Mouse (Mus musculus) CH12.LX (cell line): ENCODE measurements around the gene Ssbp4. TPM values are rescaled to one million over a fixed set of nuclear protein-coding genes. Genes with fewer than 3 reads are reported as not detected.

Experiments
- DNase-seq: peaks from one replicate; pipeline ENCODE4 v3.0.0-alpha.2; 2013; ENCODE audit errors: extremely low read depth
- H3K27ac ChIP-seq: 2 replicates; pipeline ENCODE4 v1.5.1; 2012; ENCODE audit warnings: low read depth, mild to moderate bottlenecking, control low read depth, moderate library complexity; ENCODE audit not compliant: insufficient read depth
- H3K27me3 ChIP-seq: replicated peaks from 2 replicates; pipeline ENCODE3; 2012; ENCODE audit warnings: inconsistent platforms
- H3K36me3 ChIP-seq, 2 experiments: replicated peaks in 1 of 2; 2 replicates each; pipeline versions ENCODE3 to v1.6.1; 2012; ENCODE audit warnings: inconsistent platforms in 1 of 2, low read length in 1 of 2, mild to moderate bottlenecking in 1 of 2, mixed read lengths in 1 of 2, moderate library complexity in 1 of 2; ENCODE audit not compliant: control insufficient read depth in 1 of 2, insufficient read depth in 1 of 2
- H3K4me1 ChIP-seq, 2 experiments: 2 replicates each; pipeline ENCODE4 v1.6.1; 2012; ENCODE audit warnings: inconsistent platforms in 1 of 2, moderate library complexity in 1 of 2; ENCODE audit not compliant: insufficient read depth in 2 of 2, control insufficient read depth in 1 of 2
- H3K4me2 ChIP-seq: 2 replicates; pipeline ENCODE4 v1.6.1; 2012; ENCODE audit warnings: low read depth, mild to moderate bottlenecking, control low read depth; ENCODE audit not compliant: poor library complexity, insufficient read depth, severe bottlenecking
- H3K4me3 ChIP-seq, 3 experiments: fragments of 150-350 bp in 1 of 3; sonication (generic) in 1 of 3; replicated peaks in 1 of 3; 2 replicates each; pipeline versions ENCODE3 to v1.5.1; 2011 to 2012; ENCODE audit warnings: low read depth in 2 of 3, low read length in 2 of 3, mild to moderate bottlenecking in 2 of 3, moderate library complexity in 2 of 3, control low read depth in 1 of 3, improper control_type of control experiment in 1 of 3, inconsistent platforms in 1 of 3, mixed read lengths in 1 of 3; ENCODE audit not compliant: poor library complexity in 1 of 3
- H3K79me2 ChIP-seq: replicated peaks from 2 replicates; pipeline ENCODE4 v1.6.1; 2012; ENCODE audit warnings: mild to moderate bottlenecking, moderate library complexity; ENCODE audit not compliant: control insufficient read depth, poor library complexity, insufficient read depth, severe bottlenecking; ENCODE audit errors: extremely low read depth
- H3K9ac ChIP-seq: 2 replicates; pipeline ENCODE4 v1.6.1; 2012; ENCODE audit warnings: low read depth, mild to moderate bottlenecking, control low read depth, moderate library complexity; ENCODE audit not compliant: insufficient read depth
- H3K9me3 ChIP-seq: replicated peaks from 2 replicates; pipeline ENCODE3; 2012; ENCODE audit warnings: low read length, inconsistent platforms, mixed read lengths
- BHLHE40 ChIP-seq: IDR thresholded peaks from 2 replicates; pipeline ENCODE4 v1.6.1; 2011; ENCODE audit warnings: mild to moderate bottlenecking, low read depth, low read length, improper control_type of control experiment
- CTCF ChIP-seq, 2 experiments: IDR thresholded peaks in 1 of 2; conservative IDR thresholded peaks in 1 of 2; 2 replicates each; pipeline ENCODE4 v1.5.1; 2011 to 2012; ENCODE audit warnings: low read depth in 2 of 2, low read length in 2 of 2, improper control_type of control experiment in 1 of 2, inconsistent platforms in 1 of 2, mild to moderate bottlenecking in 1 of 2, moderate library complexity in 1 of 2
- E2F4 ChIP-seq: IDR thresholded peaks from 2 replicates; pipeline ENCODE4 v1.6.1; 2011; ENCODE audit warnings: low read depth, low read length, improper control_type of control experiment; ENCODE audit not compliant: insufficient replicate concordance
- ELF1 ChIP-seq: IDR thresholded peaks from 2 replicates; pipeline ENCODE4 v1.6.1; 2014; ENCODE audit warnings: low read depth, mild to moderate bottlenecking, inconsistent platforms, low read length, improper control_type of control experiment
- GABPA ChIP-seq: IDR thresholded peaks from 2 replicates; pipeline ENCODE4 v1.6.1; 2012; ENCODE audit warnings: low read depth, low read length, improper control_type of control experiment, inconsistent platforms; ENCODE audit not compliant: insufficient replicate concordance
- IRF4 ChIP-seq: IDR thresholded peaks from 2 replicates; pipeline ENCODE4 v1.6.1; 2014; ENCODE audit warnings: low read depth, mild to moderate bottlenecking, inconsistent platforms, low read length, improper control_type of control experiment
- KAT2A ChIP-seq: IDR thresholded peaks from 2 replicates; pipeline ENCODE4 v1.6.1; 2012; ENCODE audit warnings: low read length, improper control_type of control experiment, inconsistent platforms; ENCODE audit not compliant: insufficient replicate concordance
- MAX ChIP-seq: IDR thresholded peaks from 2 replicates; pipeline ENCODE4 v1.6.1; 2011; ENCODE audit warnings: low read length, improper control_type of control experiment
- MEF2A ChIP-seq: IDR thresholded peaks from 2 replicates; pipeline ENCODE4 v1.6.1; 2014; ENCODE audit warnings: low read depth, mild to moderate bottlenecking, inconsistent platforms, low read length, improper control_type of control experiment, borderline replicate concordance
- MYC ChIP-seq: IDR thresholded peaks from 2 replicates; pipeline ENCODE4 v1.6.1; 2011; ENCODE audit warnings: low read depth, mild to moderate bottlenecking, improper control_type of control experiment, low read length
- PAX5 ChIP-seq: IDR thresholded peaks from 2 replicates; pipeline ENCODE4 v1.6.1; 2012; ENCODE audit warnings: low read length, inconsistent platforms, mixed read lengths
- POLR2A ChIP-seq: IDR thresholded peaks from 2 replicates; pipeline ENCODE4 v1.6.1; 2011; ENCODE audit warnings: low read depth, mild to moderate bottlenecking, improper control_type of control experiment, low read length
- POLR2AphosphoS2 ChIP-seq: IDR thresholded peaks from 2 replicates; pipeline ENCODE4 v1.6.1; 2011; ENCODE audit warnings: low read depth, low read length, improper control_type of control experiment
- RAD21 ChIP-seq: IDR thresholded peaks from 2 replicates; pipeline ENCODE4 v1.6.1; 2011; ENCODE audit warnings: low read depth, mild to moderate bottlenecking, low read length, improper control_type of control experiment, moderate library complexity
- SIN3A ChIP-seq: IDR thresholded peaks from 2 replicates; pipeline ENCODE4 v1.6.1; 2012; ENCODE audit warnings: low read length, improper control_type of control experiment, inconsistent platforms
- SMC3 ChIP-seq: IDR thresholded peaks from 2 replicates; pipeline ENCODE4 v1.6.1; 2011; ENCODE audit warnings: low read depth, low read length, improper control_type of control experiment
- UBTF ChIP-seq: IDR thresholded peaks from 2 replicates; pipeline ENCODE4 v1.6.1; 2012; ENCODE audit warnings: low read depth, mild to moderate bottlenecking, inconsistent platforms, low read length, improper control_type of control experiment, moderate library complexity
- USF1 ChIP-seq: IDR thresholded peaks from 2 replicates; pipeline ENCODE4 v1.6.1; 2014; ENCODE audit warnings: low read depth, mild to moderate bottlenecking, inconsistent platforms, low read length, improper control_type of control experiment
- USF2 ChIP-seq: conservative IDR thresholded peaks from 2 replicates; pipeline ENCODE4 v1.6.1; 2011; ENCODE audit warnings: low read depth, low read length, improper control_type of control experiment
- ZC3H11A ChIP-seq: IDR thresholded peaks from 2 replicates; pipeline ENCODE4 v1.6.1; 2012; ENCODE audit warnings: low read depth, mild to moderate bottlenecking, inconsistent platforms, low read length, improper control_type of control experiment
- ZMIZ1 ChIP-seq: IDR thresholded peaks from 2 replicates; pipeline ENCODE4 v1.6.1; 2012; ENCODE audit warnings: low read depth, mild to moderate bottlenecking, inconsistent platforms, low read length, improper control_type of control experiment
- dilution Hi-C: fragments of 300-500 bp; cut with MboI; formaldehyde crosslinking; loops from 2 replicates; pipeline ENCODE4 v1.14.3; 2020; ENCODE audit warnings: low sequenced_read_pairs; ENCODE audit not compliant: extremely low pct_unique_long_range_greater_than_20kb, extremely low pct_ligation_motif_present
- in situ Hi-C: fragments of 300-500 bp; cut with MboI; formaldehyde crosslinking; loops from 3 replicates; pipeline ENCODE4 v1.14.3; 2019; ENCODE audit warnings: low sequenced_read_pairs, low pct_ligation_motif_present, low pct_unique_long_range_greater_than_20kb, mixed read lengths
- polyA plus RNA-seq: library from polyadenylated mRNA; unstranded; fragments of >175 nt; gene quantifications from 2 replicates; pipeline ENCODE4 v1.2.1, GENCODE M21; 2012; ENCODE audit warnings: low read depth; ENCODE audit not compliant: insufficient read length
- total RNA-seq, 2 experiments: library from RNA; depleted of rRNA; stranded (reverse); fragments of 300-350 nt in 1 of 2; fragments of >200 nt in 1 of 2; gene quantifications; 2 replicates each; pipeline ENCODE4 v1.2.3; 2012 to 2014

Ssbp4 gene
- total and polyA plus RNA-seq, 3 experiments: 41.3 to 128 (median 77.3) TPM

DNA sequence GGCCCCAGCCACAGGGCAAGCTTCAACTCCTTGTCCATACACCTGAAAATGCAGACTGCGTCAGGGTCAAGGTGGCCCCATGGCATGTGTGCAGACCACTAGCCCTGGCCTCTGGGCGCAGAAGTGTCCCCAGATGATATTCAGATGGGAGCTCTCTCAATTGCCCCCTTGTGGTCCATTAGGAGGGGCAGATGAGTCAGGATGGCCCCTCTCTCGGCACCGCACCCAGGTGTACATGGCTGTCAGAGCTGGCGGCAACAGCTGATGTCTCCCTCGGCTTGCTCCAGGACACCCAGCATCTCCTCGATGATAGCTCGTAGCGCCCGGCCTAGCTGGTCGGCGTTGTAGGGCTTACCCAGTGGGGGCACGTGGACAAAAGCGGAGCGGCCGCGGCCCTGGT, 41.7 kb upstream of the Ssbp4 start:
- Histone ChIP-seq H3K79me2 (no peaks in the 10 kb centered on the region), H3K4me1 (peaks cover 32 to 74% of the 10 kb centered on the region in 2 experiments), H3K9me3 (no peaks in the 10 kb centered on the region), H3K36me3 (peaks cover 26 to 67% of the 10 kb centered on the region in 2 experiments), H3K9ac (no peak overlapping the region), H3K27me3 (no peaks in the 10 kb centered on the region), H3K4me2 (no peak overlapping the region), H3K4me3 (no peak overlapping the region), H3K27ac (no peak overlapping the region)
- DNase-seq: no peak
- dilution Hi-C loops: no loop called here
- TF ChIP-seq MYC (no peak), ELF1 (no peak), CTCF (conservative IDR thresholded peaks at IDR 0.05 in 1 of 2, IDR thresholded peaks at IDR 0.05 in 1 of 2; ENCODE audit: low read depth in 2 of 2, low read length in 2 of 2) (no peak), UBTF (no peak), POLR2AphosphoS2 (no peak), BHLHE40 (no peak), GABPA (no peak), ZMIZ1 (no peak), SMC3 (no peak), E2F4 (no peak), MEF2A (no peak), RAD21 (no peak), ZC3H11A (no peak), USF2 (no peak), IRF4 (no peak)
- in situ Hi-C loops: no loop called here

DNA sequence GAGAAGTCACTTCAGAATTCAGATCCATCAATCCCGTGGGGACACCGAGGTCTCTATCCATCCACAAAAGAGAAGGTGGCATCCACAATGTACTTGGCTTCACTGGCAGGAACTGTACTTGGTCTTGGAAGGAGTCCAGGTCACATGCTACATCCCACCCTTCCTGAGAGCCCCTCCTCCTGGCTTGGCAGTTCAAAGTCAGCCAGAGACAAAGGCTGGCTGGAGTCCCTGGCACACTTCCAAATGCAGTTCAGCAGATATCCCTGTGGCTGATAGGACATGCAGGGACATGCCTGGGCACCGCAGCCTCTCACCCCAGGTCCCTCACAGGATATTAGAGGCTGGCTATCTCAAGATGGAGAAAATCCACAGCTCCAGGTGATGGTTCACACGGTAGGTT, 40.7 kb upstream of the Ssbp4 start:
- TF ChIP-seq POLR2AphosphoS2 (no peak), UBTF (no peak), SMC3 (no peak), MAX (no peak), ZC3H11A (no peak), GABPA (no peak), PAX5 (no peak), USF1 (no peak), POLR2A (no peak), KAT2A (no peak), SIN3A (no peak)
- no peaks in the 10 kb centered on the region for H3K27me3 ChIP-seq
- H3K27ac ChIP-seq: peak overlapping the region; percentile 12; the same call in 1 of the 2 replicates
- H3K9ac ChIP-seq: 0 out of 2 replicates have a peak overlapping the region, but pooled peaks have one; percentile 20
- H3K4me2 ChIP-seq: no peak overlapping the region
- peaks cover 36 to 76% of the 10 kb centered on the region in 2 experiments for H3K4me1 ChIP-seq
- no peak overlapping the region for H3K4me3 ChIP-seq
- dilution Hi-C loops (no loop called here), in situ Hi-C loops (loop anchor here (5.0 kb wide), 1 partner anchor 37 kb away; no protein-coding TSS in a partner anchor)
- peaks cover 26 to 57% of the 10 kb centered on the region in 2 experiments for H3K36me3 ChIP-seq
- DNase-seq: no peak
- H3K79me2 ChIP-seq: no peaks in the 10 kb centered on the region
- no peaks in the 10 kb centered on the region for H3K9me3 ChIP-seq
